Mouse (Mus musculus) gastrocnemius, adult 18-20 months (tissue): ENCODE data around the gene Ftl1-ps1. TPM values are rescaled to one million over a fixed set of nuclear protein-coding genes. Genes with fewer than 3 reads are reported as not detected.

Experiments used
- DNase-seq: peaks from one replicate; pipeline ENCODE4 v3.0.0; 2021; ENCODE audit warnings: low spot score
- long read RNA-seq, 2 experiments: library from polyadenylated mRNA; stranded (forward); transcript quantifications; one replicate each; pipeline ENCODE4 v2.0.0; 2021
- microRNA-seq: library from miRNA; unstranded; fragments of <30 nt; microRNA quantifications from one replicate; pipeline ENCODE4 v1.2.0, GENCODE M21; 2021
- total RNA-seq, 2 experiments: library from RNA; stranded (reverse); gene quantifications; 2 replicates each; pipeline ENCODE4 v1.2.3; 2021

Ftl1-ps1 gene
- 100 to 1,000 TPM; 187 to 254 TPM for total RNA-seq
- long read RNA-seq, experiment 1, transcript Ftl1-ps1-202 (1 exons, 938 nt): major isoform, 346 of 346 reads
- long read RNA-seq, experiment 1, partial matches to known transcripts: 0 of 346 reads
- long read RNA-seq, experiment 1, other reads (novel, unspliced or antisense): 0 of 346 reads
- long read RNA-seq, experiment 2, transcript Ftl1-ps1-202 (1 exons, 938 nt): major isoform, 284 of 284 reads
- long read RNA-seq, experiment 2, partial matches to known transcripts: 0 of 284 reads
- long read RNA-seq, experiment 2, other reads (novel, unspliced or antisense): 0 of 284 reads

DNA sequence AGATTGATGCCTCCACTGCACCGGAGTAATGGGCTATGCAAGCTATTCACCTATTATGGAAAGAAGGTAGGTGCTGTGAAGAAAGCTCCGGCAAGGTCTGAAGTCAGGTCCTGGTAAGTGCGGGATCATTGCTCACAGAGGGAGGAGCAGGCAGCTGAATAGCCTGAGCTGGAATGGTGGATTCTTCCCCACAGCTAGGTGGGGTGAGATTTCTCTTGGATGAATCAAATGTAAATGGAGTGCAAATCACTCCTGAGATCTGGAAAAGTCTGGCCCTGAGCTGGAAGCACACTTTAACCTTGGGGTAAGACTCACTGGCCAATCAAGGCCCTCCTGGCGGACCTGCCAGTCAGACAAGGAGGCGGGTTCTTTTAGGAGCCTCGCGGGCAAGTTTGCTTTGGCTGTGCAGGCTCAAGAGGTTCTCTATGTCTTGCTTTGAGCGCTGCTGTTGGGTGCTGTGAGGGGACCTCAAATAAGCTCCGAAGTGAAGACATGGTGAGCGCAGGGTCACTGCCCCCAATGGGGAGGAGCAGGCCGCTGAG, at the start of gene Ftl1-ps1:
TSS of gene Ftl1-ps1 (plus strand) at position 397 of the 542 bp plus-strand sequence.
- DNase-seq: no peak

DNA sequence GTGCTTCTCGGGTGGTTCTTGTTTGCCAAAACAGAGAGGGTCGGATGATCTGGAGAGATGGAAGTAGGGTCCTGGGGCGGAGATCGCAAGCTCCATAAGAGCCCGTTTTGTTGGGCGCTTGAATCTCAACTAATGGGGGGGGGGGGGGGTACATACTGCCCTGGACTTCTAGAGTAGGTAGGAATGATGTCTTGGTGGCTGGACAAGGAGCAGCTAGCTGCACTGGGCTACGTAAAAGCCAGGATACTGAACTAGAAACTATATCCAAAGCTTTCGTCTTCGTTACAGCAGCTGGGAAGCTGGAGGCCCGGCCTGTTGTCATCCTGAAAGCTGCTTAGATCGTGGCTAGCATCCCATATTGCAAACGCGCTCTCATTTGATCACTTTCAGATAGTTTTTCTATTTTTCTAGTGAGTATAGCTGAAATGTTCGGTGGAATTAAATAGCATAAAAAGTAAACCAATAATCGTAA, 49.0 kb upstream of the Ftl1-ps1 start:
- no peak for DNase-seq

DNA sequence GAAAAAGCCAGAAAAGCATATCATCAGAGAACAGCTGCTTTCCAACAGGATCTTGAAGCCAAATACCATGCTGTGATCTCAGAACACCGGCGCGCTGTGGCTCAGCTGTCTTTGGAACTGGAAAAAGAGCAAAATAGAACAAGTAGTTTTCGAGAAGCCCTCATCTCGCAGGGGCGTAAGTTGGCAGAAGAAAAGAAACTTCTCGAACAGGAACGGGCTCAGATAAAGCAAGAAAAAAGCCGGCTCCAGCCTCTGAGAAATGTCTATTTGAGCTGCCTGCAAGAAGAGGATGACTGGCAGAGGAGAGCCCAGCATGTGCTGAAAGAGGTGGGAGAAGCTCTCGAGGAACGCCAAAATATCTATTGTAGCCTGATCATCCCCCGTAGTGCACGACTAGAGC, 43.0 kb upstream of the Ftl1-ps1 start:
- DNase-seq: no peak

DNA sequence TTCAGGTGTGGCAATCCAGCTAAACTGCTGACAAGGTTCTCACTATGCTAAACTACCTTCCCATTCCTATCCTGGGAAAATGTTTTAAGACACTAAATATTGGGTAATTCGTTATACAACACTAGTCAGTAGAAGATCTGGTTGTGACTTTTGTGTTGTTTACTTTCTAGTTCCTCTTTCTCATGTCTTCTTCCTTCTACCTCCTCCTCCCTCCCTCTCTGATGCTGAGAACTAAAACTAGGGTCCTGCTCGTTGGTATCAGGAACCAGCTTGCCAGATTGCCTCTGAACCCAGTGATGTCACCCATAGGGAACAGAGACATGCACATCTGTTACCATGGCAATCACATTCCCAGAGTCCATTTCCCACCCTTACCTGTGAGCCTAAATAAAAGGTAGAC, 37.3 kb upstream of the Ftl1-ps1 start:
- no peak for DNase-seq

DNA sequence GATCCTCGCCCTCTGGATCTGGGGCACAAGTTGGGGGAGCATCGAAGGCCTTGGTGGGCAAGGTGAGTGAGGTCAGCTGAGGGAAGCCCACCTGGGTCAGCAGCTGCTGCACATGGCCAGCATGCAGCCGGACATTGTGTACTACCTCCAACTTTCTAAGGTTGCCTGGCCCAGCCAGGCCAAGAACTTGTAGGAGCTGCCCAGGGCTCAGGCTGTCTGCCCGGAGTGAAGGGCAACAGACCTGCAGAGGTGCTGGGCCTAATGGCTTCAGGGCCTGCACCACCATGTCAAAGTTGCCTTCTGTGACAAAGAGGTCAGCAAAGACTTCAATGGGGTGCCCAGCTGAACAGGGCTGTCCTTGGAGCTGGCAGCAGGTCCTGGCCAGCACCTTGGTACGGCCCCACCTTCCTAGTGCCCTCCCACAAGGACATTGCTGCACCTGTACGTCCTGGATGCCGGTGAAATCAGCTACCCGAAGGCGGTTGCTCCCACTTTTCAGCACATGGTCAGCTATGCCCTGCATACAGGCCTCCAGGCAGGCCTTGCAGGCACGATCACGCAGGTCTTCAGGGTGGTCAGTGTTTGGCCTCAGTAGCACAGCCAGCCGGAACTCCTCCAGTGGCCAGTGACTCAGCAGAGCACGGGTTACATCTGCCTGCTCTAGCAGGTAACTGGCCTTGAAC, 36.2 kb upstream of the Ftl1-ps1 start:
- peak; percentile 42 for DNase-seq

DNA sequence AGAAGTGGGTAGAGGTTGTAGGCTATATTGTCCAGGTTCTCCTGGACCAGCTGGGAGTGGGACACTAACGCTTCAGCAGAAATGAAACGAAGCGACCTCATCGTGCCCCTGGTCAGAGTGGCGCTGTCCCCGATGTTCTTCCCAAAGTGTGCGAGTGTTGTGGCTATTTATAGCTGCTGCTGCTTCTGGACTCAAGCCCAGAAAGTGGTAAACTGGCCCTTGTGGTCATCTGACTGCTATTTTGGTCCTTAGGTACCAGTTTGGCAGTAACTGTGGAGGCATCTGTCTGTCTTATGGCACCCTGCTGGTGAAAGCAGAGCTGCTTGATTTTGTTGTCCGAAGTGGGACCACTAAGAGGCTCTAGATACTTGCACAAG, 35.6 kb upstream of the Ftl1-ps1 start, which contains the start of gene Lrrc14b:
TSS of gene Lrrc14b (minus strand) at position 147 of the 377 bp plus-strand sequence.
- peak; percentile 89 for DNase-seq

DNA sequence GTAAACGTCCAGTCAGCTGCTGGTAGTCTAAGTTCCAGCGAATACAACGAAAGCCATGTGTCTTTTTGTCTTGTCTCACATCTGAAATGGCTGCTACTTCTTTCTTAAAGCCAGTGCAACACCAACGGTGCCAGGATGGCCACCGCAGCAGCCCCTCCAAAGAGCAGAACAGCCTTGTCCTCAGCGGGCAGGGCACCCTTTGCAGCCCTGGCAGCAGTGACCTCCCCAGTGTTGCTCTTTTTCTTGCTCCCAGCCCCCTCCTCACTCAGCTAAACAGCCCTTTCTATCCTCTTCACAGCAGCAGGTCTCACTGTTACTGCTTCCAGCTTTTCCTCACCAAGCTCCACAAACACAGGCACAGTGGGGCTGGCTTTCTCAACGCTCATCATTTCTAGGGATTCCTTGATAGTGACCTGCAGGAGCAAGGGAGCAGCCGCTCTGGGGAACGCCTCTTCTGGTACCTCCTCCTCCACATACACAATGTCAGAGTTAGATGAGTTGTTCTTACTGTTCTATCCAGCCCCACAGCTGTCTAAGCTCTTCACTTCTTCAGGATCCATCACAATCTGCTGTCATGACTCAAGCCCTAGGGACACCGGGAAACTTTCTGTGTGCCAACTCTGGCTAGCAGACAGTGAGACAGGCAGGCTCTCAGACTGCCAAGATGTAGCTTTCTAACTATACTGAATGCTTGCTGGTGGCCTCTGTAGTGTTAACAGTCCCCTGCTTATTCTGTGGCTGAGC, 17.8 kb upstream of the Ftl1-ps1 start:
- DNase-seq: no peak

DNA sequence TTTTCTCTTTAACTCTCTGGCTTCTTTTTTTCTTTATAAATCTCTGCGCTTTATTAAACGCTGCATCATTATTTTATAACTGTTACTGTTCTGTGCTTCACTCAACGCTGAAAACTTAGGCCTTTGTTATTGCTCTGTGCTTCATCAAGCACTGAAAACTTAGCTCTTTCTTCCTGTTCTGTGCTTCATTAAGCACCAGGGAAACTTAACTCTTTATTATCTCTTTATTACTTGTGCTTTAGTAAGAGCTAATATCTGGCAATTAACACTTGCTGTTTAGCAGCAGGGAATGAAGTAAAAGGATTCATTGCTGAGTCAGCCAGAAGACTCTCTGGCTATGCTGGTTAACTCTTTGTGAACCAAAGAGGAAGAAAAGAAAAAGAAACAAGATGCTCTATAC, 17.2 kb upstream of the Ftl1-ps1 start:
- no peak for DNase-seq

DNA sequence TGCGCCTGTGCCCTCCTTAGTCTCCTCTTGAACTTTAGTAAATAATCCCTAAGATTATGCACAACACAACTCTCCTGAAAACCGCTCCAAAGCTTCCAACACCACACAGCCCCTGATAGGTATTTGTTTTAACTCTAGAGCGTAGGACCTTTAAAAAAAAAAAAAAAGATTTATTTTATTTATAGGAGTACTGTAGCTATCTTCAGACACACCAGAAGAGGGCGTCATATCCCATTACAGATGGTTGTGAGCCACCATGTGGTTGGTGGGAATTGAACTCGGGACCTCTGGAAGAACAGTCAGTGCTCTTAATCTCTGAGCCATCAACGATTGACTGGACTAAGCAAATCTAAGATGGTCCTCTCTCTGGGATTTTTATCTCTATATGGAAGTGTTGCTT, 9.8 kb upstream of the Ftl1-ps1 start:
- no peak for DNase-seq

DNA sequence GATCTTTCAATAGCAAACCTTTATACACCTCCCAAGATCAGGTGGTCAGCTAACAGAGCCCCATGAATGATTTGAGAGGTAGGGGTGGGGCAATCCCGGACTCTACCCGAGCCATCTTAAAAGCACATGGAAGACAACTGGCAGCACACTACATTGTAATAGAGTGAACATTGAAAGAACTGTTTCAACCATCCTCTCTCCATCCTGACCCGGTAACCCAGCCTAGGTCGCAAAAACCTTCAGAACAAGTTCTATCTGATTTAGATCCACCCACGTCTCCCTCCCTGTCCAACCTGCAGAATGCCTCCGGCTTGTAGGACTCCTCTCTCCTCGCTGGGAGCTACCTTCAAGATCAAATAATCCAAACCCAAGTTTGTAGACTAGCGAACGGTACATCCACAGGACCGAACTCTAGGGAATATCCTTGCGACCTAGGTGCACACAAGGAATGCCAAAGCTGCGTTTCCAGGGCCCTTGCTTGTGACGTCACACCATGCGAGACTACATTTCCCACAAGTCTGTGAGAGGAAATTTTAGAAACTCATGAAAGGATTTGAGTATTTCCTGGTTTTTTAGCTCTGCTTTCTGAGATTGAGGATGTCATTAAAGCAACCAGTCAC, 9.0 kb upstream of the Ftl1-ps1 start, which contains the start of gene Zfp72:
TSS of gene Zfp72 (minus strand) at position 466 of the 620 bp plus-strand sequence.
- DNase-seq: peak; percentile 78

DNA sequence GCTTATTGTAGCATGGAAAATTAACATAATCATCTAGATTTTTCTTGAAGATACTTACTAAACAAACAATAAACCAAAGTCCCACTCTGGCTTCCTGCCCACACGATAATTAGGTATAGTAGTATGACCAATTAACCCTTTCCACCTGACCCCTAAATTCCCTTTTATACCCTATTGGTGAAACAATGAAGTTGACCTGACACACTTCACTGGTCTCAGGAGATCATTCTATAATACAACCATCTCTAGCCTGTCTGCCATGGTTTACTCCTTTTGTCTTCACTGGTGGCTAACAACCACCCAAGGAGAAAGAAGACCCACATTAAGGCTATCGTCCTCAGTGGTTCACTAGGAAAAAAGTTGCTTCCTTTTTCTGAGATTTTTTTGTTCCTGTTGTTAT, 8.3 kb upstream of the Ftl1-ps1 start:
- no peak for DNase-seq

DNA sequence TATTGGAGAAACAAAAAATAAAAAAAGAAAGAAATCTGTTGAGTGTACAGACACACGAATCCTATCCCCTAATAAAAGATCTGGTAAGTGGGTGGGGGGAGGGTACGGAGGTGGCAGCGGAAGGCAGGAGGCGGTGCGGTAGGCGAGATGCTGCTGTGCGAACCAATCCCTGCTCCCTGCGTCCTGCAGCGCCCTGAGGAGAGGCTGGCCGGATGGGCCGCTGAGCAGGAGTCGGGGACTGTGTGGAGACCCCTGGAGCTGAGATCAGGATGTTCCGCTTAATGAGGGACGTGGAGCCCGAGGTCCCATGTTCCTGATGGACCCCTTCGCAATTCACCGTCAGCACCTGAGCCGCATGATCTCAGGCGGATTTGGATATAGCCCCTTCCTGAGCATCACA, 40.4 kb downstream of the Ftl1-ps1 start:
- no peak for DNase-seq

Small RNA genes within 50 kb of the gene (microRNA-seq; reads per million reads assigned to microRNA genes)
- gene Mir692-3: not detected

Other genes with a start within 250 kb of the Ftl1-ps1 start
- gene Exoc3, start 191.0 kb upstream of the Ftl1-ps1 start, total RNA-seq: 10 to 100 TPM; 31.3 to 34.7 TPM
- not detected for gene Ahrr, start 107.4 kb upstream of the Ftl1-ps1 start, total RNA-seq
- 10 to 100 TPM; 16.2 to 19.0 TPM for gene Pdcd6, start 82.1 kb upstream of the Ftl1-ps1 start, total RNA-seq
- gene Sdha, start 49.4 kb upstream of the Ftl1-ps1 start, total RNA-seq: 100 to 1,000 TPM; 591 to 682 TPM
- 10 to 100 TPM; 58.3 to 62.3 TPM for gene Ccdc127, start 49.4 kb upstream of the Ftl1-ps1 start, total RNA-seq
- gene Lrrc14b, start 35.7 kb upstream of the Ftl1-ps1 start, total RNA-seq: 100 to 1,000 TPM in 1 of 2 experiments, 10 to 100 TPM in 1; 91.7 to 101 TPM
- 1 to 10 TPM; 2.8 to 3.6 TPM for gene Zfp72, start 8.9 kb upstream of the Ftl1-ps1 start, total RNA-seq
- gene Zfp825, start 94.3 kb downstream of the Ftl1-ps1 start, total RNA-seq: 1 to 10 TPM; 6.5 to 6.6 TPM
- gene Erap1, start 239.9 kb downstream of the Ftl1-ps1 start, total RNA-seq: 10 to 100 TPM; 20.5 to 30.9 TPM